Mouse (Mus musculus) erythroblast, embryonic 14.5 days (primary cell): Measurements from ENCODE around the gene Lgr5. TPM values are rescaled to one million over a fixed set of nuclear protein-coding genes. Genes with fewer than 3 reads are reported as not detected.

Experiments used
- H3K27me3 ChIP-seq: 2 replicates; pipeline ENCODE4 v1.6.1; 2012; ENCODE audit warnings: inconsistent platforms; ENCODE audit not compliant: control insufficient read depth
- H3K36me3 ChIP-seq: 2 replicates; pipeline ENCODE4 v1.6.1; 2012; ENCODE audit warnings: mild to moderate bottlenecking, inconsistent platforms; ENCODE audit not compliant: control insufficient read depth
- H3K4me1 ChIP-seq: 2 replicates; pipeline ENCODE4 v1.6.1; 2012; ENCODE audit warnings: inconsistent platforms; ENCODE audit not compliant: control insufficient read depth
- H3K4me3 ChIP-seq: replicated peaks from 2 replicates; pipeline ENCODE3; 2012; ENCODE audit warnings: moderate library complexity, mild to moderate bottlenecking, inconsistent platforms
- H3K9me3 ChIP-seq: 2 replicates; pipeline ENCODE4 v1.6.1; 2012; ENCODE audit warnings: low read length, inconsistent platforms, mixed read lengths; ENCODE audit not compliant: control insufficient read depth
- GATA1 ChIP-seq: IDR thresholded peaks from 2 replicates; pipeline ENCODE4 v1.6.1; 2012; ENCODE audit warnings: low read length, inconsistent platforms, mixed read lengths
- TAL1 ChIP-seq: IDR thresholded peaks from 3 replicates; pipeline ENCODE4 v1.6.1; 2012; ENCODE audit warnings: low read length, inconsistent platforms, mixed read lengths
- polyA plus RNA-seq: library from polyadenylated mRNA; stranded (reverse); fragments of >175 nt; gene quantifications from 2 replicates; pipeline ENCODE4 v1.2.3, GENCODE M21; 2012

Gene Lgr5
- polyA plus RNA-seq, 1 experiment: not detected

DNA sequence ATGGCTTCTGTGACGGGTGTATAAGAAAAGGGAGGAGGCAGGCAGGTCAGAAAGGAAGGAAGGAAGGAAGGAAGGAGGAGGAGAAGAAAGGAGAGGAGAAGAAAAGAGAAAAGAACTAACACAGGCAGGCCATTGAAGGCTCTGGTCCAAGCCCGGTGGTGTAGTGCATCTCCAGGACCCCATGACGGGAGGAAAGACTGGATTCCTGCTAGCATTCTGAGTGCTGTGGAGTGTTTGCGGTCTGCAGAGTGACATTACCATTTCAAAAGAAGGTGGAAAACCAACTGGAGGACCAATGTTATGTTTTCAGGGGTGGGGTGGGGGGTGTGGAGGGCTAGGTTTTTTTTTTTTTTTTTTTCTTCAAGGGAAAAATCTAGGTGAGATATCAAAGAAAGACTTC, 165.6 kb downstream of the Lgr5 start:
- no peaks in the 10 kb centered on the region for H3K27me3 ChIP-seq
- no peak overlapping the region for H3K4me3 ChIP-seq
- peaks cover 98% of the 10 kb centered on the region for H3K36me3 ChIP-seq
- no peak for TF ChIP-seq TAL1
- TF ChIP-seq GATA1: no peak
- no peaks in the 10 kb centered on the region for H3K9me3 ChIP-seq
- H3K4me1 ChIP-seq: no peaks in the 10 kb centered on the region

GRCm38 (mm10) chr10:115414056-115414455, 173.5 kb downstream of the Lgr5 start:
- H3K4me3 ChIP-seq: no peak overlapping the region
- TF ChIP-seq GATA1: no peak
- TF ChIP-seq TAL1: no peak
- H3K9me3 ChIP-seq: no peaks in the 10 kb centered on the region
- peaks cover 99% of the 10 kb centered on the region for H3K36me3 ChIP-seq
- H3K4me1 ChIP-seq: no peaks in the 10 kb centered on the region
- H3K27me3 ChIP-seq: no peaks in the 10 kb centered on the region

GRCm38 (mm10) chr10:115413496-115413895, 174.1 kb downstream of the Lgr5 start:
- H3K36me3 ChIP-seq: peaks cover 99% of the 10 kb centered on the region
- TF ChIP-seq GATA1 (no peak), TAL1 (no peak)
- H3K4me1 ChIP-seq: no peaks in the 10 kb centered on the region

GRCm38 (mm10) chr10:115406393-115406792, 181.2 kb downstream of the Lgr5 start:
- Histone ChIP-seq H3K4me3 (no peak overlapping the region), H3K4me1 (no peaks in the 10 kb centered on the region; the same call in 1 of the 2 replicates), H3K27me3 (no peaks in the 10 kb centered on the region), H3K36me3 (peaks cover 91% of the 10 kb centered on the region), H3K9me3 (no peaks in the 10 kb centered on the region)
- no peak for TF ChIP-seq TAL1
- TF ChIP-seq GATA1: no peak

More at GRCm38 (mm10) chr10:115413496-115413895, 174.1 kb downstream of the Lgr5 start:
- Histone ChIP-seq H3K27me3 (no peaks in the 10 kb centered on the region), H3K4me3 (no peak overlapping the region), H3K9me3 (no peaks in the 10 kb centered on the region)

Other genes with a start within 250 kb of the Lgr5 start
- 0.15 and 0.22 TPM in 2 replicates for gene Tmem19, start 225.3 kb downstream of the Lgr5 start, polyA plus RNA-seq
- gene Thap2, start 203.3 kb downstream of the Lgr5 start, polyA plus RNA-seq: 1.1 and 1.3 TPM in 2 replicates
- 0.19 and 0.37 TPM in 2 replicates for gene Zfc3h1, start 202.8 kb downstream of the Lgr5 start, polyA plus RNA-seq
- gene A930009A15Rik, start 17.8 kb downstream of the Lgr5 start, polyA plus RNA-seq: not detected in 2 replicates
- 0.71 and 0.88 TPM in 2 replicates for gene Tspan8, start 229.1 kb upstream of the Lgr5 start, polyA plus RNA-seq